Mouse (Mus musculus): Measurements from ENCODE around the gene Sh3bgrl. TPM values are rescaled to one million over a fixed set of nuclear protein-coding genes. Genes with fewer than 3 reads are reported as not detected.

The Sh3bgrl gene
- polyA plus RNA-seq, 1 experiment from 2014 or later = 47.5 TPM

GRCm38 (mm10) chrX:109112885-109113284 lies 17.7 kb downstream of the Sh3bgrl start:
- no peak for ATAC-seq (ENCODE audit: insufficient read depth)
- WGBS (ENCODE audit: insufficient replicate concordance) = 77% methylated on average over 1 of the region's 1 CpGs
- Histone ChIP-seq H3K9me3 (replicated peaks) (no peaks in the 10 kb centered on the region), H3K36me3 (replicated peaks) (no peaks in the 10 kb centered on the region), H3K27me3 (no peaks in the 10 kb centered on the region), H3K4me2 (no peak overlapping the region), H3K4me3 (replicated peaks) (no peak overlapping the region), H3K4me1 (replicated peaks) (peaks cover 7% of the 10 kb centered on the region; the same call in 1 of the 2 replicates), H3K27ac (replicated peaks) (no peak overlapping the region), H3K9ac (no peak overlapping the region)

- Histone ChIP-seq H3K4me2 (peak overlapping the region; percentile 53), H3K9ac (no peak overlapping the region), H3K27me3 (no peaks in the 10 kb centered on the region), H3K4me3 (replicated peaks) (peak overlapping the region; percentile 30), H3K4me1 (replicated peaks) (peaks cover 7% of the 10 kb centered on the region; the same call in 1 of the 2 replicates), H3K27ac (replicated peaks) (no peak overlapping the region), H3K9me3 (replicated peaks) (no peaks in the 10 kb centered on the region), H3K36me3 (replicated peaks) (no peaks in the 10 kb centered on the region)
- peak; percentile 40; the same call in 1 of the 2 replicates for ATAC-seq (ENCODE audit: insufficient read depth)
- WGBS (ENCODE audit: insufficient replicate concordance) = 22% methylated on average over 7 of the region's 7 CpGs
These were observed 18.5 kb downstream of the Sh3bgrl start for GRCm38 (mm10) chrX:109113401-109114280.

- no peaks in the 10 kb centered on the region for H3K27me3 ChIP-seq
- H3K27ac ChIP-seq (replicated peaks) = no peak overlapping the region
- no peak overlapping the region for H3K4me2 ChIP-seq
- H3K4me1 ChIP-seq (replicated peaks) = no peaks in the 10 kb centered on the region
- no peak overlapping the region for H3K9ac ChIP-seq
- 70% methylated on average over 14 of the region's 14 CpGs for WGBS (ENCODE audit: insufficient replicate concordance)
- no peaks in the 10 kb centered on the region for H3K9me3 ChIP-seq (replicated peaks)
- H3K36me3 ChIP-seq (replicated peaks) = no peaks in the 10 kb centered on the region
- no peak overlapping the region for H3K4me3 ChIP-seq (replicated peaks)
- no peak for ATAC-seq (ENCODE audit: insufficient read depth)
These were observed 25.0 kb downstream of the Sh3bgrl start for GRCm38 (mm10) chrX:109119829-109120826.

- Histone ChIP-seq H3K36me3 (replicated peaks) (no peaks in the 10 kb centered on the region), H3K9ac (no peak overlapping the region), H3K9me3 (replicated peaks) (no peaks in the 10 kb centered on the region), H3K4me2 (no peak overlapping the region), H3K4me1 (replicated peaks) (no peaks in the 10 kb centered on the region), H3K27ac (replicated peaks) (no peak overlapping the region), H3K27me3 (no peaks in the 10 kb centered on the region), H3K4me3 (replicated peaks) (no peak overlapping the region)
- WGBS (ENCODE audit: insufficient replicate concordance) = 59% methylated on average over 9 of the region's 9 CpGs
- no peak for ATAC-seq (ENCODE audit: insufficient read depth)
These were observed 26.0 kb downstream of the Sh3bgrl start for GRCm38 (mm10) chrX:109121161-109121560.

- no peak overlapping the region for H3K9ac ChIP-seq
- H3K4me3 ChIP-seq (replicated peaks) = no peak overlapping the region
- 0 out of 2 replicates have a peak, but pooled peaks cover 4% of the 10 kb centered on the region for H3K4me1 ChIP-seq (replicated peaks)
- H3K27me3 ChIP-seq = no peaks in the 10 kb centered on the region
- H3K9me3 ChIP-seq (replicated peaks) = no peaks in the 10 kb centered on the region
- no peak overlapping the region for H3K27ac ChIP-seq (replicated peaks)
- no peak overlapping the region for H3K4me2 ChIP-seq
- WGBS (ENCODE audit: insufficient replicate concordance) = 51% methylated on average over 1 of the region's 1 CpGs
- no peak for ATAC-seq (ENCODE audit: insufficient read depth)
- H3K36me3 ChIP-seq (replicated peaks) = no peaks in the 10 kb centered on the region
These were observed 27.5 kb downstream of the Sh3bgrl start for GRCm38 (mm10) chrX:109122670-109123069.

GRCm38 (mm10) chrX:109123762-109124161 lies 28.6 kb downstream of the Sh3bgrl start:
- Histone ChIP-seq H3K27me3 (no peaks in the 10 kb centered on the region), H3K36me3 (replicated peaks) (no peaks in the 10 kb centered on the region), H3K4me1 (replicated peaks) (peaks cover 4% of the 10 kb centered on the region; the same call in 1 of the 2 replicates), H3K4me2 (no peak overlapping the region), H3K27ac (replicated peaks) (no peak overlapping the region), H3K9ac (no peak overlapping the region), H3K4me3 (replicated peaks) (no peak overlapping the region), H3K9me3 (replicated peaks) (no peaks in the 10 kb centered on the region)
- ATAC-seq (ENCODE audit: insufficient read depth) = no peak

- no peaks in the 10 kb centered on the region for H3K9me3 ChIP-seq (replicated peaks)
- H3K36me3 ChIP-seq (replicated peaks) = no peaks in the 10 kb centered on the region
- no peak overlapping the region for H3K9ac ChIP-seq
- no peak for ATAC-seq (ENCODE audit: insufficient read depth)
- no peak overlapping the region for H3K4me2 ChIP-seq
- H3K4me3 ChIP-seq (replicated peaks) = no peak overlapping the region
- no peak overlapping the region for H3K27ac ChIP-seq (replicated peaks)
- peaks cover 4% of the 10 kb centered on the region; the same call in 1 of the 2 replicates for H3K4me1 ChIP-seq (replicated peaks)
- 24% methylated on average over 1 of the region's 1 CpGs for WGBS (ENCODE audit: insufficient replicate concordance)
- no peaks in the 10 kb centered on the region for H3K27me3 ChIP-seq
These were observed 31.7 kb downstream of the Sh3bgrl start for GRCm38 (mm10) chrX:109126847-109127246.

GRCm38 (mm10) chrX:109127551-109128088 lies 32.5 kb downstream of the Sh3bgrl start:
- 0 out of 2 replicates have a peak, but pooled peaks have one; percentile 37 for ATAC-seq (ENCODE audit: insufficient read depth)

GRCm38 (mm10) chrX:109130066-109130465 lies 34.9 kb downstream of the Sh3bgrl start:
- 68% methylated on average over 1 of the region's 1 CpGs for WGBS (ENCODE audit: insufficient replicate concordance)
- no peak overlapping the region for H3K27ac ChIP-seq (replicated peaks)
- no peaks in the 10 kb centered on the region for H3K27me3 ChIP-seq
- no peak overlapping the region for H3K9ac ChIP-seq
- no peaks in the 10 kb centered on the region for H3K9me3 ChIP-seq (replicated peaks)
- peaks cover 4% of the 10 kb centered on the region; the same call in 1 of the 2 replicates for H3K4me1 ChIP-seq (replicated peaks)
- no peak for ATAC-seq (ENCODE audit: insufficient read depth)
- no peak overlapping the region for H3K4me3 ChIP-seq (replicated peaks)
- H3K36me3 ChIP-seq (replicated peaks) = no peaks in the 10 kb centered on the region
- H3K4me2 ChIP-seq = no peak overlapping the region

More at GRCm38 (mm10) chrX:109127551-109128088, 32.5 kb downstream of the Sh3bgrl start:
- peaks cover 4% of the 10 kb centered on the region; the same call in 1 of the 2 replicates for H3K4me1 ChIP-seq (replicated peaks)
- H3K27ac ChIP-seq (replicated peaks) = no peak overlapping the region
- WGBS (ENCODE audit: insufficient replicate concordance) = 43% methylated on average over 7 of the region's 7 CpGs
- H3K36me3 ChIP-seq (replicated peaks) = no peaks in the 10 kb centered on the region
- H3K4me3 ChIP-seq (replicated peaks) = no peak overlapping the region
- H3K9ac ChIP-seq = no peak overlapping the region
- H3K4me2 ChIP-seq = no peak overlapping the region
- H3K27me3 ChIP-seq = no peaks in the 10 kb centered on the region
- H3K9me3 ChIP-seq (replicated peaks) = no peaks in the 10 kb centered on the region

- Histone ChIP-seq H3K27ac (replicated peaks) (no peak overlapping the region), H3K9me3 (replicated peaks) (no peaks in the 10 kb centered on the region), H3K4me3 (replicated peaks) (no peak overlapping the region), H3K4me2 (no peak overlapping the region), H3K36me3 (replicated peaks) (no peaks in the 10 kb centered on the region), H3K9ac (no peak overlapping the region), H3K27me3 (no peaks in the 10 kb centered on the region), H3K4me1 (replicated peaks) (peaks cover 4% of the 10 kb centered on the region; the same call in 1 of the 2 replicates)
- WGBS (ENCODE audit: insufficient replicate concordance) = 66% methylated on average over 2 of the region's 2 CpGs
- ATAC-seq (ENCODE audit: insufficient read depth) = no peak
These were observed 36.7 kb downstream of the Sh3bgrl start for GRCm38 (mm10) chrX:109131834-109132233.

Data from liver, embryonic 15.5 days (tissue).